Mouse (Mus musculus) olfactory bulb, adult 2 months (tissue): ENCODE measurements around the gene Syde1. TPM values are rescaled to one million over a fixed set of nuclear protein-coding genes. Genes with fewer than 3 reads are reported as not detected.
"Not testable (repeated sequence)": the region's sequence is repeated elsewhere in the genome, so short reads cannot be mapped to it uniquely, and the experiment has no call there.

ENCODE experiments used
- H3K27ac ChIP-seq: fragments of 200-500 bp; 2 replicates; pipeline ENCODE4 v1.5.1; 2012; ENCODE audit warnings: low read depth, low read length; ENCODE audit not compliant: insufficient read depth
- H3K4me1 ChIP-seq: fragments of 200-500 bp; 2 replicates; pipeline ENCODE4 v1.6.1; 2012; ENCODE audit warnings: low read length; ENCODE audit not compliant: control insufficient read depth, insufficient read depth
- H3K4me3 ChIP-seq: fragments of 200-500 bp; 2 replicates; pipeline ENCODE4 v1.5.1; 2012; ENCODE audit warnings: mild to moderate bottlenecking, low read depth, low read length, moderate library complexity; ENCODE audit not compliant: insufficient read depth
- CTCF ChIP-seq: fragments of 200-500 bp; IDR thresholded peaks from 2 replicates; pipeline ENCODE4 v1.5.1; 2012; ENCODE audit warnings: low read depth, mild to moderate bottlenecking, low read length, moderate library complexity; ENCODE audit not compliant: insufficient read depth
- POLR2A ChIP-seq: fragments of 200-500 bp; IDR thresholded peaks from 2 replicates; pipeline ENCODE4 v1.6.1; 2012; ENCODE audit warnings: mild to moderate bottlenecking, low read depth, low read length, moderate library complexity; ENCODE audit not compliant: insufficient read depth
- WGBS: fragments of 180-500 bp; shearing (Covaris S2); methylation state at CpG from one replicate; pipeline ENCODE4 v1.1.7; 2018; 5-methylcytosine and 5-hydroxymethylcytosine counted together
- polyA plus RNA-seq: library from polyadenylated mRNA; stranded (reverse); fragments of >200 nt; gene quantifications from 2 replicates; pipeline ENCODE4 v1.2.4, GENCODE M21; 2012; ENCODE audit warnings: low replicate concordance; ENCODE audit not compliant: missing spikeins, insufficient read depth, insufficient read length

The Syde1 gene
- polyA plus RNA-seq = not detected in 2 replicates

DNA sequence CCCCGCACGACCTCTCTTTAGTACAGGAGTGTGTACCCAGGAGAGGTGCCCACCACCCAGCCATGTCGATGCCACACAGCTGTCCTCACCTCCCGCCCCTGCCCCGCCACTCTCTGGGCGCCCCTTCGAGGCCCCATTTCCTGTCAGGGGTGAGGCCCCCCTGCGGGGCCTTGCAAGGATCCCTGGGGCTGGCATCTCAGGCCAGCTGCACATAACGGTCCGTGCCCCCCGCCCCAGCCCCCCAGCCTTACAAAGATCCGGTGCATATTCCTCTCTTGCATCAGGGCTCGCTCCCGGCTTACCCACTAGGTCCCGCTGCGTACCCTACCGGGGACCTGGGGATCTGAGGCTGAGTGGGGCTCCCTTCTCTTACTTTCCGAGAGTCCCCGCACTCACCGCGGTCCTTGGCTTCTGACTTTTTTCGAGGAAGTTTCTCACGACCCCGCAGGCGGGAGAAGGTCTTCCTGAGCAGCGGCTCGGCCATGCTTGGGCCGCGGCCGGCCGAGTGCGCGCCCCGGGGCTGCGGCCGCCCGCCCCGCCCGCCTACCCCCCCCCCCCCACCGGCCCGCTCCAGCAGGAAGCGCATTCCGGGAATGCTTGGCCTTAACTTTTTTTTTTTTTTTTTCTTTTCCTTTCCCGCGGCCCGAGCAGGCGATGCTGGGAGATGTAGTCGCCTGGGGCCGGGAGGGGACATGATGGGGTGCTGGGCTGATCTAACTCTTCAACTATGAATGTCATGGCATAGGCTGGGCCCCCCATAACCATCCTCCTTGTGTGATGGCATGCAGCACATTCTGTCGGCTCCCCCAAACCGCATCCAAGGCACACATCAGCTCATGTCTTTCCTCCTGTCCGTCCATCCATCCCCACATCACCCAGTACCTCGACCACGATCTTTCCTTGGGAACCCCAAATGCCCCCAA is at the start of gene Syde1:
TSS of gene Syde1 (minus strand) at position 559 of the 923 bp plus-strand sequence.
- Histone ChIP-seq H3K4me3 (peak within 1 kb of the TSS; percentile 53), H3K27ac (0 out of 2 replicates have a peak within 1 kb of the TSS, but pooled peaks have one; percentile 8), H3K4me1 (peaks cover 9% of the 10 kb centered on the region; the same call in 1 of the 2 replicates)
- TF ChIP-seq CTCF (no peak), POLR2A (no peak)
- WGBS = 5% methylated on average over 52 of the region's 54 CpGs

DNA sequence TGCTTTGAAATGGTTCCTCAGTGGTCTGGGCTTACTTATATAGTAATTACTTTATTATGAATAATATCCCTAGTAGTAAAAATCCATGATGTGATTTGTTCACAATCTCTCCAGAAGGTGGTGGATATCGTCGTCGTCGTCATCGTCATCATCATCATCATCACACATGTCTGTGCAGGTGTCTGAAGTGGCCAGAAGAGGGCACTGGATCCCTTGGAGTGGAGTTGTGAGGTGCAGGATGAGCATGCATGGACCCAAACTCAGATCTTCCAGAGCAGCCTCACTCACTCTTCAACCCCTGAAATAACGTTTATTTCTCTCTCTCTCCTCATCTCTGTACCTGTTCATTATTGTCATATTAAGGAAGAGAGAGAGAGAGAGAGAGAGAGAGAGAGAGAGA is 40.5 kb upstream of the Syde1 start:
- 4% methylated on average over 6 of the region's 6 CpGs for WGBS
- H3K4me1 ChIP-seq = no peaks in the 10 kb centered on the region
- TF ChIP-seq CTCF (peak; percentile 41; the same call in 1 of the 2 replicates), POLR2A (no peak)
- H3K27ac ChIP-seq = no peak overlapping the region
- no peak overlapping the region for H3K4me3 ChIP-seq

DNA sequence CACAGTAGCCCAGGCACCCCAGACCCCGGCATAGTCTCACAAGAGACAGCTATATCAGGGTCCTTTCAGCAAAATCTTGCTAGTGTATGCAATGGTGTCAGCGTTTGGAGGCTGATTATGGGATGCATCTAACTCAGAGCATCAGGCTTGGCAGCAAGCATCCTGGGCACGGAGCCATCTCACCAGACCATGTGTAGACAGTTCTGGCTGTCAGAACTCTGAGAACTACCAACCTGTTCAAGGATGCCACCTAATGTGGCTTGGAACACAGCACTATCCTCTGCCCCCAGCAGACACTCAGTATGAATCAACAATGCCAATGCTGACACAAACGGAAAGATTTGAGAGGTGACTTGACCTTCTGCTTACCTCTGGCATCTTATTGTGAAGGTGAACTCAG is 38.4 kb upstream of the Syde1 start:
- WGBS = 65% methylated on average over 4 of the region's 4 CpGs
- Histone ChIP-seq H3K4me3 (no peak overlapping the region), H3K27ac (no peak overlapping the region), H3K4me1 (no peaks in the 10 kb centered on the region)
- no peak for TF ChIP-seq CTCF
- TF ChIP-seq POLR2A = no peak

DNA sequence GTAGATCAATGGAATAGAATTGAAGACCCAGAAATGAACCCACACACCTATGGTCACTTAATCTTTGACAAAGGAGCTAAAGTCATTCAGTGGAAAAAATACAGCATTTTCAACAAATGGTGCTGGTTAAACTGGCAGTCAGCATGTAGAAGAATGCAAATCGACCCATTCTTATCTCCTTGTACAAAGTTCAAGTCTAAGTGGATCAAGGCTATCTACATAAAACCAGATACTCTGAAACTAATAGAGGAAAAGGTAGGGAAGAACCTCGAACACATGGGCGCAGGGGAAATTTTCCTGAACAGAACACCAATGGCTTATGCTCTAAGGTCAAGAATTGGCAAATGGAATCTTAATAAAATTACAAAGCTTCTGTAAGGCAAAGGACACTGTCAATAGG is 31.4 kb upstream of the Syde1 start:
- not testable (repeated sequence) for H3K4me3 ChIP-seq, H3K4me1 ChIP-seq, H3K27ac ChIP-seq
- WGBS = 82% methylated on average over 3 of the region's 3 CpGs

DNA sequence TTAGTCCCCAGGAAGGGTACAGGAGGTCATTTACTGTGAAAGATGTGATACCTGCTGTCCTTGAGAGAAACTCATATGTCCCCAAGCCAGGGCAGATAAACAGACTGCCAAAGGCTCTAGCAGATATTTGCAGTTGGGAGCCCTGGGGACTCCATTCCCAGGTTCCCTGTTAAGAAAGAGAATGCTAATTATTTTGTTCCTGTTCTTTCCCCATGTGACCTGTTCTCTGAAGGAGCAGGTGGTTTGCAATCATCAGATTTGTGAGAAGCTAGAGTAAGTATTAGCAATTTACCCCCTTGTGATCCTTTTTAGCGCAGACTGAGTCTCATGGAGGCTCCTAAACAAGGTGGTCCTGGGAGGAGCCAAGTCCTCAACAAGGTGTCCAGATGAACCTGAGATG is 26.2 kb upstream of the Syde1 start, which contains the start of gene Olfr1357:
TSS of gene Olfr1357 (minus strand) at position 101 of the 400 bp plus-strand sequence.
- WGBS = 79% methylated on average over 1 of the region's 1 CpGs
- Histone ChIP-seq H3K4me3 (no peak within 1 kb of the TSS), H3K27ac (no peak within 1 kb of the TSS), H3K4me1 (no peaks in the 10 kb centered on the region)
- TF ChIP-seq POLR2A = no peak
- no peak for TF ChIP-seq CTCF

DNA sequence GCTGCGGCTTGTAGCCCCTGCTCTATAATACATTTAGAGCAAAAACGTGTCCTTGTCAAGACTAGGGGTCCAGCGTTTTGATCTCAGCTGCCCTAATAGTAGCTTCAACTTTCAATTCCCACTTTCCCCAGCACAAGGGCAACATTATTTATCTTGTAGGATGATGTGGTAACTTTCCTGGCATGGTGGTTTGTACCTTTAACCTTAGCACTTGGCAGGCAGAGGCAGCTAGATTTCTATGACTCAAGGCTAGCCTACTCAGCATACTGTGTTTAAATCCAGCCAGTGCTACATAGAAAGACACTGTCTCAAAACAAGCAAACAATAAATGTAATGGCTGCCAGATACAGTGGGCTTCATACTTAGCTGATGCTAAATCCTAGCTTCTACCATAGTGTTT is 15.8 kb upstream of the Syde1 start:
- 79% methylated on average over 3 of the region's 3 CpGs for WGBS
- TF ChIP-seq CTCF (no peak), POLR2A (no peak)
- Histone ChIP-seq H3K4me3 (no peak overlapping the region), H3K4me1 (no peaks in the 10 kb centered on the region), H3K27ac (no peak overlapping the region)

DNA sequence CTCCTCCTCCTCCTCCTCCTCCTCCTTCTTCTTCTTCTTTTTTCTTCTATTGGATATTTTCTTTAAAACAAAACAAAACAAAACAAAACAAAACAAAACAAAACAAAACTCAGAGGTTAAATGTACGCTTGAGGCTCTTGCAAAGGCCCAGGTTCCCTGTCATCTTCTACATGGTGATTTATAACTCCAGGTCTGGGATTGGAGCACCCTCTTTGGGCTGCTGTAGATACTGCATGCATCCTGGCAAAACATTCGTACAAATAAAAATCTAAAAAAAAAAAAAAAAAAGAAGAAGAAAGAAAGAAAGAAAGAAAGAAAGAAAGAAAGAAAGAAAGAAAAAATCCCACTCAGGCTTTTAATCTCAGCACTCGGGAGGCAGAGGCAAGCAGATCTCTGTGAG is 13.3 kb upstream of the Syde1 start:
- Histone ChIP-seq H3K4me1 (no peaks in the 10 kb centered on the region), H3K4me3 (no peak overlapping the region), H3K27ac (no peak overlapping the region)
- TF ChIP-seq POLR2A (no peak), CTCF (no peak)
- 27% methylated on average over 3 of the region's 3 CpGs for WGBS

DNA sequence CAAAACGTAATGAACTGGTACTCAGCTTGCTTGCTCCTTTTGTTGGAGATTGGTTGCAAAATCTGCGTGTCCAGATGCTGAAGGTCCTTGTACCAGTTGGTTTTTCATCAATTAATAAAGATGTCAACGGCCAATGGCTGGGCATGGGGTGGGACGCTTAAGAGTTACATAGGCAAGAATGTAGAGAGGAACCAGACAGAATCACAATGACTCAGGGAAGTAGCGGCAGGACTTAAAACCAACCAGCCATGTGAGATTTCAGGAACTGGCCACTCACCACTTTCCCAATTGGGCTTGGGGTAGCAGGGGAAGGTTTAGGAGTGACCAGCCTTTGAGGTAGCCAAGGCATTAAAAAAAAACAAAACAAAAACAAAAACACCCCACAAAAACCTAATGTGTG is 8.1 kb upstream of the Syde1 start:
- Histone ChIP-seq H3K4me1 (no peaks in the 10 kb centered on the region), H3K27ac (no peak overlapping the region), H3K4me3 (no peak overlapping the region)
- TF ChIP-seq CTCF = no peak
- no peak for TF ChIP-seq POLR2A
- WGBS = 86% methylated on average over 5 of the region's 5 CpGs

DNA sequence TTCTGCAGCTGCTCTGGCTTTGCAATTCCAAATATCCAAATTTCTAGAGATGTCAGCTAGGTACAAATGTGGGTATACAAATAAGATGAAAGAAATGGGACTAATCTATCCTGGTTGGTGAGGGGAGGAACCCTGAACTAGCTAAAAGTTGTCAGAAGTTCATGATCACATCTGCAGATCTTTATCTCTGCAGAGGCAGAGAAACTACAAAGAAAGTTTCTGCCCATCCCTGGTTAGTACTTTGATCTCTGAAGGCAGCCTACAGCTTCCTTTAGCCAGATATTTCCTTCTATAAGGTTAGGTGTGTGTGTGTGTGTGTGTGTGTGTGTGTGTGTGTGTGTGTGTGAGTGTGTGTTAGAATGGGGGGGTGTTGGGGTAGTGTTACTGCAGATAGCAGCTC is 2.8 kb upstream of the Syde1 start:
- Histone ChIP-seq H3K4me1 (peaks cover 9% of the 10 kb centered on the region; the same call in 1 of the 2 replicates), H3K27ac (no peak overlapping the region), H3K4me3 (no peak overlapping the region)
- TF ChIP-seq POLR2A (no peak), CTCF (no peak)

DNA sequence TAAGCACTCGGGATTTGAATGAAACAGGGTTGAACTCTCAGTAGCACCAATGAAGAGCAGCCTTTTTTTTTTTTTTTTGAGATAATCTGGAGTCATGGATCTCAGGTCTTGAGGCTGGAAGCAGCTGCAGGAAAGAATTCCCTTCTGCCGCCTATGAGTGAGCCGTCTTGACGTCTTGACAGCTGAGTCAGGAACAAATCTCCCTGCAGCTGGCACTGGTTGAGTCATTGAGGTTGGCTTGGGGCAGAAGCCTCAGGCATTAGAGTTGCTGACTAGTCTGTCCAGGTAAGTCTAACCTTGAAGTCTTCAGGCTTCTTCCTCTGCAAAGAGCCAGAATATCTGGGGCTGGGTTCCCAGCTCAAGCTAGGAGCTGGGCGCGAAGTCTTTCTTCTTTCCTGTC is 2.4 kb upstream of the Syde1 start:
- 77% methylated on average over 6 of the region's 6 CpGs for WGBS

More for the DNA sequence above, 2.4 kb upstream of the Syde1 start:
- no peak overlapping the region for H3K27ac ChIP-seq
- peaks cover 9% of the 10 kb centered on the region; the same call in 1 of the 2 replicates for H3K4me1 ChIP-seq
- TF ChIP-seq CTCF (no peak), POLR2A (no peak)
- no peak overlapping the region for H3K4me3 ChIP-seq
